Mouse (Mus musculus) intestine, embryonic 15.5 days (tissue): ENCODE measurements around the gene Hykk. TPM values are rescaled to one million over a fixed set of nuclear protein-coding genes. Genes with fewer than 3 reads are reported as not detected.
A peak's percentile ranks its signal among the peaks of the same experiment; 100 is the strongest.
"Not testable (repeated sequence)": the region's sequence is repeated elsewhere in the genome, so short reads cannot be mapped to it uniquely, and the experiment has no call there.

ENCODE experiments used
- ATAC-seq: fragments of 200-750 bp; cut with Nextera tagmentation; 2 replicates; pipeline ENCODE4 v1.8.0; 2017; ENCODE audit warnings: moderate TSS enrichment, moderate library complexity
- H3K27ac ChIP-seq: fragments of 300-500 bp; sonication (generic); 2 replicates; pipeline ENCODE4 v1.5.1; 2015; ENCODE audit warnings: mild to moderate bottlenecking, inconsistent platforms
- H3K27me3 ChIP-seq: fragments of 300-500 bp; sonication (generic); replicated peaks from 2 replicates; pipeline ENCODE4 v1.6.1; 2015; ENCODE audit warnings: inconsistent platforms
- H3K36me3 ChIP-seq: fragments of 300-500 bp; sonication (generic); 2 replicates; pipeline ENCODE4 v1.6.1; 2015; ENCODE audit warnings: inconsistent platforms
- H3K4me1 ChIP-seq: fragments of 300-500 bp; sonication (generic); replicated peaks from 2 replicates; pipeline ENCODE4 v1.6.1; 2015; ENCODE audit warnings: inconsistent platforms
- H3K4me2 ChIP-seq: fragments of 300-500 bp; sonication (generic); replicated peaks from 2 replicates; pipeline ENCODE4 v1.6.1; 2015; ENCODE audit warnings: mild to moderate bottlenecking, inconsistent platforms
- H3K4me3 ChIP-seq: fragments of 300-500 bp; sonication (generic); replicated peaks from 2 replicates; pipeline ENCODE4 v1.5.1; 2015; ENCODE audit warnings: inconsistent platforms
- H3K9ac ChIP-seq: fragments of 300-500 bp; sonication (generic); 2 replicates; pipeline ENCODE4 v1.6.1; 2015; ENCODE audit warnings: inconsistent platforms
- H3K9me3 ChIP-seq: fragments of 300-500 bp; sonication (generic); 2 replicates; pipeline ENCODE4 v1.6.1; 2016; ENCODE audit warnings: inconsistent platforms
- WGBS: fragments of 180-500 bp; shearing (Covaris S2); methylation state at CpG from one replicate; pipeline ENCODE4 v1.1.7; 2015; 5-methylcytosine and 5-hydroxymethylcytosine counted together
- polyA plus RNA-seq: library from polyadenylated mRNA; unstranded; fragments of >200 nt; fragmentation: Nextera tagmentation; extraction: Ambion mirVana; gene quantifications from 2 replicates; pipeline ENCODE4 v1.2.1, GENCODE M21; 2015

Hykk gene
- polyA plus RNA-seq, 1 experiment from 2014 or later, result 2.6 TPM

DNA sequence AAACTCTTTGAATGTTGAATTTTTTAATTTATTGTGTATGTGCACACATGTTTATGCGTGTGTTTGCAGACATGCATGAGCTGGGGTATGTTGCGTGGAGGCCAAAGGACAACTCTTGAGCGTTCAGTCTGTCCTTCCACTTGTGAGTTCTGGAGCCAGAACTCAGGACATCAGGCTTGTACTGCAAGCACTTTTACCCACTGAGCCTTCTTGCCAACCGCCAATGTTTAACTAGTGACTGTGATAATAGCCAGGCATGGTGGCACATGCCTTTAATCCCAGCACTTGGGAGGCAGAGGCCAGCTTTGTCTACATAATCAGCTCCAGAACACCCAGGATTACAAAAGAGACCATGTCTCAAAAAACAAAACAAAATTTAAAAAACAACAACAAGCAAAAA lies 25.0 kb downstream of the Hykk start:
- Histone ChIP-seq H3K36me3 (no peaks in the 10 kb centered on the region), H3K4me2 (no peak overlapping the region), H3K4me3 (no peak overlapping the region), H3K27ac (no peak overlapping the region), H3K9me3 (no peaks in the 10 kb centered on the region), H3K4me1 (no peaks in the 10 kb centered on the region), H3K27me3 (no peaks in the 10 kb centered on the region), H3K9ac (no peak overlapping the region)
- ATAC-seq, result no peak
- 88% methylated on average over 4 of the region's 4 CpGs for WGBS

GRCm38 (mm10) chr9:54944467-54944866 lies 27.4 kb downstream of the Hykk start:
- H3K27ac ChIP-seq, result no peak overlapping the region
- H3K4me2 ChIP-seq, result no peak overlapping the region
- WGBS, result 64% methylated on average over 2 of the region's 2 CpGs
- no peaks in the 10 kb centered on the region for H3K27me3 ChIP-seq
- no peak overlapping the region for H3K4me3 ChIP-seq
- no peaks in the 10 kb centered on the region for H3K36me3 ChIP-seq
- no peak overlapping the region for H3K9ac ChIP-seq
- H3K4me1 ChIP-seq, result no peaks in the 10 kb centered on the region
- no peaks in the 10 kb centered on the region for H3K9me3 ChIP-seq
- no peak for ATAC-seq

GRCm38 (mm10) chr9:54946256-54946655 lies 29.2 kb downstream of the Hykk start:
- Histone ChIP-seq H3K9ac (no peak overlapping the region), H3K4me1 (no peaks in the 10 kb centered on the region), H3K4me2 (no peak overlapping the region), H3K27ac (no peak overlapping the region), H3K4me3 (no peak overlapping the region), H3K27me3 (no peaks in the 10 kb centered on the region), H3K36me3 (no peaks in the 10 kb centered on the region), H3K9me3 (no peaks in the 10 kb centered on the region)
- no peak for ATAC-seq
- 74% methylated on average over 16 of the region's 16 CpGs for WGBS

DNA sequence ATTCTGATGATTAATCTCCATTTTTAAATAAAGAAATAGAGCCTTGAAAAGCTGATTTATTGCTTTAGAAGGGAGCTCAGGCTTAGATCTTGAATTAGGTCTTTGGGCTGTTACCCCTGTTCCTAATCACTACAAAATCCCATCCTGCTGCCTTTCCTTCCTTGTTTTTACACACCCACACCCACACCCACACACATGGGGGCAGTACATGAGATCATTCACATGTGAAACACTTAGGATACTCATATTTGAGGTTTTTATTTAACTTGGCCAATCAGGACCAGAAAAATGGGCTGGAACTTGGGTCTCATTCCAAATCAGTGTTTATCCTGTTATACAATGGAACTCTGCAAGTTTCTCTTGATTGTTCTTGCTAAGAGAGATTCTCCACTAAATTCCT lies 32.4 kb downstream of the Hykk start:
- no peaks in the 10 kb centered on the region for H3K27me3 ChIP-seq
- 0 out of 2 replicates have a peak, but pooled peaks cover 5% of the 10 kb centered on the region for H3K36me3 ChIP-seq
- ATAC-seq, result no peak
- no peak overlapping the region for H3K4me2 ChIP-seq
- peaks cover 8% of the 10 kb centered on the region for H3K4me1 ChIP-seq
- H3K9me3 ChIP-seq, result no peaks in the 10 kb centered on the region
- H3K27ac ChIP-seq, result no peak overlapping the region
- no peak overlapping the region for H3K4me3 ChIP-seq
- H3K9ac ChIP-seq, result no peak overlapping the region

- Histone ChIP-seq H3K4me2 (peak overlapping the region; percentile 59), H3K9ac (peak overlapping the region; percentile 36), H3K4me3 (peak overlapping the region; percentile 89), H3K27ac (peak overlapping the region; percentile 94; the same call in 1 of the 2 replicates)
- WGBS, result 41% methylated on average over 8 of the region's 8 CpGs
- not testable (repeated sequence) for H3K4me1 ChIP-seq, H3K9me3 ChIP-seq, H3K27me3 ChIP-seq, H3K36me3 ChIP-seq
- ATAC-seq, result peak; percentile 46; the same call in 1 of the 2 replicates
Observed at GRCm38 (mm10) chr9:54950162-54950561, 33.1 kb downstream of the Hykk start.

- WGBS, result under 1% methylated on average over 64 of the region's 65 CpGs
- no peaks in the 10 kb centered on the region for H3K27me3 ChIP-seq
- H3K36me3 ChIP-seq, result 0 out of 2 replicates have a peak, but pooled peaks cover 6% of the 10 kb centered on the region
- no peaks in the 10 kb centered on the region for H3K9me3 ChIP-seq
- peaks cover 8% of the 10 kb centered on the region for H3K4me1 ChIP-seq
- peak within 1 kb of the TSS; percentile 89 for H3K4me3 ChIP-seq
- ATAC-seq, result peak; percentile 100
- H3K4me2 ChIP-seq, result peak within 1 kb of the TSS; percentile 59
- peak within 1 kb of the TSS; percentile 94 for H3K27ac ChIP-seq
- peak within 1 kb of the TSS; percentile 88 for H3K9ac ChIP-seq
Observed at GRCm38 (mm10) chr9:54950575-54951321, 33.7 kb downstream of the Hykk start, which contains the start of the genes Psma4 and AY074887. Gene Psma4, plus strand, starts transcription at chr9:54950790. Gene AY074887, minus strand, starts transcription at chr9:54950998.

DNA sequence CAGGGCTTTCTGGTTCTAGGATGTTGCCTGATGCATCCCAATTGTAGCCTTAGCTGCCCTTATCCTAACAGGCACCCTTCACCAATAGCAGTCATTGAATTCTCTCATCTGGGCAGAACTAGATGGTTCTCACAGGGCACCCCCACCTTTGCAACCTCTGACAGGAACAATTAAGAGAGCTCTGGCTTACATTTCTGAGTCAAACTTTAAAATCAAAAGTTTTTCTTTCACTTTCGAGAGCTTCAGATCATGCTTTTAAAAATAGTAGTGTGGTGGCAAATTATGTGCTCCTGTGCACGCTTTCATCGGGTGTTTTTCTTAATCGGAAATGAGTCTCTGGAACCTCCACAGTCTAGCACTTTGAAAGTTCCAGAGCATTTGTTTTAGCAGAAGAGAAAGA lies 44.0 kb downstream of the Hykk start:
- no peaks in the 10 kb centered on the region for H3K4me1 ChIP-seq
- H3K4me3 ChIP-seq, result no peak overlapping the region
- no peak overlapping the region for H3K9ac ChIP-seq
- no peaks in the 10 kb centered on the region for H3K27me3 ChIP-seq
- no peak overlapping the region for H3K27ac ChIP-seq
- peaks cover 23% of the 10 kb centered on the region for H3K36me3 ChIP-seq
- no peaks in the 10 kb centered on the region for H3K9me3 ChIP-seq
- ATAC-seq, result no peak
- whole genome bisulfite sequencing, result 92% methylated on average over 4 of the region's 4 CpGs
- H3K4me2 ChIP-seq, result no peak overlapping the region

- peaks cover 6% of the 10 kb centered on the region; the same call in 1 of the 2 replicates for H3K36me3 ChIP-seq
- H3K4me2 ChIP-seq, result no peak overlapping the region
- no peak overlapping the region for H3K27ac ChIP-seq
- H3K9ac ChIP-seq, result no peak overlapping the region
- H3K27me3 ChIP-seq, result no peaks in the 10 kb centered on the region
- no peaks in the 10 kb centered on the region for H3K4me1 ChIP-seq
- H3K4me3 ChIP-seq, result no peak overlapping the region
- no peak for ATAC-seq
- no peaks in the 10 kb centered on the region; the same call in 1 of the 2 replicates for H3K9me3 ChIP-seq
Observed at GRCm38 (mm10) chr9:54963669-54964068, 46.6 kb downstream of the Hykk start.

DNA sequence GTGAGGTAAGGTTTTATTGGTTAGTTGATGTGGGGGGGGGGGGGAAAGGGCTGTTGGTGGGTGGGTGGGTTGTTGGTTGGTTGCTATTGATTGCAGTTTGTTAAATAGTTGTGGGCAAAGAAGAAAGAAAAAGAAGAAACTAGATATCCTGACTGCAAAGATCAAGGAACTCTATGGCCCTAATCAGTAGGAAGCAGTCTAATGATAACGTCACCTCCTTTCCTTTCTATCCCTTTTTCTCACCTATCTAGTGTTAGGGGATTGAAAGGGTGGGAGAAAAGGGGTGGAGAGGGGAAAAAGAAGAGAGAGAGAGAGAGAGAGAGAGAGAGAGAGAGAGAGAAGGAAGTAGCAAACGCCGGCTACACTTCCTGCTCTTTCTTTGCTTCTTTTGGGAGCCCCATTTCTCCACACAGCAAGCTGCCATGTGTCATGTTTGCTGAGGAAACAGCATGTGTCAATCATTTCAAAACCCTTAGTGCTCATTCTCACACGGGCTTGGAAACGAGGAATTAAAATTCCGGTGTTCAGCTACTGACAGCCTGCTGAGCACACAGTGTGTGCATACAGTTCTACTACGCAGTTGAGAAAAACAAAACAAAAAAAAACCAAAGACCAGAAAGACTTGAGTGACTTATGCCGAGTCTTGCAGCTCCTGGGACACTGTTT lies 53.0 kb downstream of the Hykk start:
- no peak overlapping the region for H3K4me3 ChIP-seq
- no peak overlapping the region for H3K9ac ChIP-seq
- no peaks in the 10 kb centered on the region for H3K4me1 ChIP-seq
- H3K27ac ChIP-seq, result no peak overlapping the region
- 0 out of 2 replicates have a peak, but pooled peaks cover 2% of the 10 kb centered on the region for H3K27me3 ChIP-seq
- H3K9me3 ChIP-seq, result no peaks in the 10 kb centered on the region; the same call in 1 of the 2 replicates
- H3K36me3 ChIP-seq, result no peaks in the 10 kb centered on the region
- WGBS, result 67% methylated on average over 8 of the region's 8 CpGs
- no peak for ATAC-seq
- H3K4me2 ChIP-seq, result no peak overlapping the region

DNA sequence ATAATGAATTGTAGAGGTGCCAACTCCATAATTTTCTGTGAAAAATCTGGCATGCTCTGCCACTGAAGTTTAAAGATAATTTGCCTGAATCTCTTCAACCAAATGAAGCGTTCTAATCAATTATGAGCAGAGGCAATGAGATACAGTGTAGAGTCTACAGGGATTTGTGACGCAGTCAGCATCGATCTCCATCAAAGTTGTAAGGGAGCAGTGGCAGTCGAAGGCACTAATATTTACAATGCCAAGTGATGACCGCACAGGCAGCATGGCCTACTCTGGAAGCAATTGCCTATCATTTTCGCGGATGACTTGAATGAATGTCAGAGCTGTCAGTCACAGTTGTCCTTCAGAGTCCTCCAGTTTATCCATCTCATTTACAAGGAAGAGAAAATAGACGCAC lies 63.6 kb downstream of the Hykk start, which contains the start of gene Chrna5:
Chrna5 (plus strand) TSS at position 207 of the 400 bp plus-strand sequence.
- 70% methylated on average over 8 of the region's 8 CpGs for WGBS
- Histone ChIP-seq H3K9ac (peak within 1 kb of the TSS; percentile 46), H3K9me3 (no peaks in the 10 kb centered on the region), H3K4me2 (peak within 1 kb of the TSS; percentile 99), H3K4me3 (peak within 1 kb of the TSS; percentile 67), H3K36me3 (no peaks in the 10 kb centered on the region), H3K27ac (no peak within 1 kb of the TSS), H3K27me3 (peaks cover 35% of the 10 kb centered on the region), H3K4me1 (peaks cover 7% of the 10 kb centered on the region; the same call in 1 of the 2 replicates)
- ATAC-seq, result no peak

GRCm38 (mm10) chr9:54981291-54982191 lies 64.5 kb downstream of the Hykk start:
- under 1% methylated on average over 79 of the region's 85 CpGs for WGBS

GRCm38 (mm10) chr9:54982401-54982800 lies 65.3 kb downstream of the Hykk start:
- H3K4me1 ChIP-seq, result peaks cover 7% of the 10 kb centered on the region; the same call in 1 of the 2 replicates
- no peak overlapping the region for H3K9ac ChIP-seq
- peaks cover 35% of the 10 kb centered on the region for H3K27me3 ChIP-seq
- no peaks in the 10 kb centered on the region for H3K36me3 ChIP-seq
- no peak for ATAC-seq
- peak overlapping the region; percentile 67 for H3K4me3 ChIP-seq
- H3K4me2 ChIP-seq, result peak overlapping the region; percentile 99
- H3K9me3 ChIP-seq, result no peaks in the 10 kb centered on the region
- 10% methylated on average over 7 of the region's 7 CpGs for WGBS
- no peak overlapping the region for H3K27ac ChIP-seq

More at GRCm38 (mm10) chr9:54981291-54982191, 64.5 kb downstream of the Hykk start:
- Histone ChIP-seq H3K4me3 (peak overlapping the region; percentile 67), H3K27ac (no peak overlapping the region), H3K27me3 (peaks cover 35% of the 10 kb centered on the region), H3K4me2 (peak overlapping the region; percentile 99), H3K36me3 (no peaks in the 10 kb centered on the region), H3K4me1 (peaks cover 7% of the 10 kb centered on the region; the same call in 1 of the 2 replicates), H3K9me3 (no peaks in the 10 kb centered on the region), H3K9ac (peak overlapping the region; percentile 46)
- peak; percentile 94 for ATAC-seq
